Mouse (Mus musculus): ENCODE measurements at regions not wholly inside any gene's neighbourhood (a gene's known extent, or its start where the extent isn't known, plus 50 kb on each side); places are given as distances from the start of the nearest gene placed in this dataset.
A peak's percentile ranks its signal among the peaks of the same experiment; 100 is the strongest.

GRCm38 (mm10) chr12:39496203-39496602, 541.6 kb downstream of the Arl4a start:
- Histone ChIP-seq H3K9ac (ENCODE audit: low read depth, low read length) (no peak overlapping the region), H3K4me3 (ENCODE audit: low read length) (no peak overlapping the region), H3K36me3 (ENCODE audit: control insufficient read depth, insufficient read depth, low read length) (no peaks in the 10 kb centered on the region), H3K27me3 (replicated peaks; ENCODE audit: control insufficient read depth, insufficient read depth, low read length) (no peaks in the 10 kb centered on the region), H3K9me3 (ENCODE audit: control insufficient read depth, low read length) (no peaks in the 10 kb centered on the region), H3K4me1 (ENCODE audit: control insufficient read depth, insufficient read depth, low read depth, low read length) (no peaks in the 10 kb centered on the region), H3K4me2 (ENCODE audit: low read length) (no peak overlapping the region), H3K27ac (ENCODE audit: low read depth, low read length) (no peak overlapping the region)
- 45% methylated on average over 2 of the region's 2 CpGs for WGBS
- no peak for ATAC-seq

- WGBS = 73% methylated on average over 6 of the region's 6 CpGs
- no peak overlapping the region for H3K4me2 ChIP-seq (ENCODE audit: low read length)
- H3K4me3 ChIP-seq (ENCODE audit: low read length) = no peak overlapping the region
- H3K36me3 ChIP-seq (ENCODE audit: control insufficient read depth, insufficient read depth, low read length) = no peaks in the 10 kb centered on the region
- no peaks in the 10 kb centered on the region for H3K9me3 ChIP-seq (ENCODE audit: control insufficient read depth, low read length)
- H3K27ac ChIP-seq (ENCODE audit: low read depth, low read length) = no peak overlapping the region
- no peaks in the 10 kb centered on the region for H3K27me3 ChIP-seq (replicated peaks; ENCODE audit: control insufficient read depth, insufficient read depth, low read length)
- ATAC-seq = 0 out of 2 replicates have a peak, but pooled peaks have one; percentile 52
- no peaks in the 10 kb centered on the region for H3K4me1 ChIP-seq (ENCODE audit: control insufficient read depth, insufficient read depth, low read depth, low read length)
- H3K9ac ChIP-seq (ENCODE audit: low read depth, low read length) = no peak overlapping the region
These were observed 544.1 kb downstream of the Arl4a start for GRCm38 (mm10) chr12:39493578-39494218.

DNA sequence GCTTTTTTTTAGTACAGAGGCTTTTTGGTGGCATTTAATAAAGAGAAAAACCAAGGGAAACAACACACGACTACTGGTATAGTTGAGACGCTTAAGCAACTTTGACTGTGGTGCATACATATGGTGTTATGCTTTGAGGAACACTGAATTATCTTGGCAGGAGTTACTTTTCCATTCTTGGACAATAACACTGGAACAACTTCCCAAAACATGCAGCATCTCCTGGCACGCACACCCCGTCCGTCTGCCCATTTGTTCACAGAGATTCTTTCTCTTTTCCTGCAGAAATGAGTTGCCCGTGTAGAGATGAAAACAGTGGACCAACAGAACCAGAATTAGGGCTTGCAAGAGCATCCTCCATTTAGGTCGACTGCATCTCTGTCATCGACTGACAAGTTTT, 544.7 kb downstream of the Arl4a start:
- no peaks in the 10 kb centered on the region for H3K9me3 ChIP-seq (ENCODE audit: control insufficient read depth, low read length)
- H3K27me3 ChIP-seq (replicated peaks; ENCODE audit: control insufficient read depth, insufficient read depth, low read length) = no peaks in the 10 kb centered on the region
- H3K27ac ChIP-seq (ENCODE audit: low read depth, low read length) = no peak overlapping the region
- WGBS = 79% methylated on average over 8 of the region's 8 CpGs
- H3K9ac ChIP-seq (ENCODE audit: low read depth, low read length) = no peak overlapping the region
- ATAC-seq = no peak
- no peaks in the 10 kb centered on the region for H3K4me1 ChIP-seq (ENCODE audit: control insufficient read depth, insufficient read depth, low read depth, low read length)
- no peaks in the 10 kb centered on the region for H3K36me3 ChIP-seq (ENCODE audit: control insufficient read depth, insufficient read depth, low read length)
- H3K4me2 ChIP-seq (ENCODE audit: low read length) = no peak overlapping the region
- H3K4me3 ChIP-seq (ENCODE audit: low read length) = no peak overlapping the region

DNA sequence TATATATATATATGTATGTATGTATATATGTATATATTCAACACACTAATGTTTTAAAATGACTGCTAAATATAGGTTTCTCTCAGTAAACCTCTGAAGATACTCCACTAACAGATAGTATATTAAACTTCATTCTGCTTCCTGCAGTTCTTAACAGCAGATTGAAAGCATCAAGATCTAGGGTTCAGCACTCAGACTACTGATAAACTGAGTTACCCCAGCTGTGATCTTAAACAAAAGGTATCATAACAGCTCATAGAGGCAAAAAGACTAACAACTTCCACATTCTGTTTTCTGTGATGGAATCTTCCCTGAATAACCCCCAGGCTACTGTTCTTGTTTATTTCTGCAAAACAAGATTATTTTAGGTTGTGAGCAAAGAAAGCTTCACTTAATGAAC, 564.8 kb downstream of the Arl4a start:
- H3K4me1 ChIP-seq (ENCODE audit: control insufficient read depth, insufficient read depth, low read depth, low read length) = no peaks in the 10 kb centered on the region
- H3K27ac ChIP-seq (ENCODE audit: low read depth, low read length) = no peak overlapping the region

More for the DNA sequence above, 564.8 kb downstream of the Arl4a start:
- Histone ChIP-seq H3K9me3 (ENCODE audit: control insufficient read depth, low read length) (no peaks in the 10 kb centered on the region), H3K36me3 (ENCODE audit: control insufficient read depth, insufficient read depth, low read length) (no peaks in the 10 kb centered on the region), H3K4me2 (ENCODE audit: low read length) (no peak overlapping the region), H3K9ac (ENCODE audit: low read depth, low read length) (no peak overlapping the region), H3K27me3 (replicated peaks; ENCODE audit: control insufficient read depth, insufficient read depth, low read length) (no peaks in the 10 kb centered on the region), H3K4me3 (ENCODE audit: low read length) (no peak overlapping the region)
- ATAC-seq = no peak
